Mouse (Mus musculus) thymus, adult 2 months (tissue): ENCODE measurements around the gene BC049762. TPM values are rescaled to one million over a fixed set of nuclear protein-coding genes. Genes with fewer than 3 reads are reported as not detected.
A peak's percentile ranks its signal among the peaks of the same experiment; 100 is the strongest.

Source experiments
- DNase-seq: peaks from one replicate; pipeline ENCODE4 v3.0.0; 2021
- H3K27ac ChIP-seq: fragments of 200-500 bp; 2 replicates; pipeline ENCODE4 v1.5.1; 2012; ENCODE audit warnings: low read length, control low read depth; ENCODE audit not compliant: control insufficient read depth, insufficient read depth
- H3K27me3 ChIP-seq: fragments of 200-500 bp; 2 replicates; pipeline ENCODE4 v1.6.1; 2012; ENCODE audit warnings: mild to moderate bottlenecking, low read length, moderate library complexity, mixed read lengths; ENCODE audit not compliant: control insufficient read depth, insufficient read depth
- H3K36me3 ChIP-seq: fragments of 200-500 bp; 2 replicates; pipeline ENCODE4 v1.6.1; 2012; ENCODE audit warnings: mild to moderate bottlenecking, low read length, moderate library complexity; ENCODE audit not compliant: control insufficient read depth, insufficient read depth
- H3K4me1 ChIP-seq: fragments of 200-500 bp; replicated peaks from 2 replicates; pipeline ENCODE4 v1.6.1; 2012; ENCODE audit warnings: low read length; ENCODE audit not compliant: control insufficient read depth, insufficient read depth
- H3K4me3 ChIP-seq: fragments of 200-500 bp; 2 replicates; pipeline ENCODE4 v1.5.1; 2012; ENCODE audit warnings: mild to moderate bottlenecking, low read length, control low read depth, moderate library complexity; ENCODE audit not compliant: control insufficient read depth, insufficient read depth
- CTCF ChIP-seq: fragments of 200-500 bp; IDR thresholded peaks from 2 replicates; pipeline ENCODE4 v1.5.1; 2012; ENCODE audit warnings: mild to moderate bottlenecking, control low read depth, low read length, moderate library complexity, borderline replicate concordance; ENCODE audit not compliant: control insufficient read depth, poor library complexity, insufficient read depth; ENCODE audit errors: extremely low read depth
- POLR2A ChIP-seq: fragments of 200-500 bp; IDR thresholded peaks from 2 replicates; pipeline ENCODE4 v1.6.1; 2012; ENCODE audit warnings: mild to moderate bottlenecking, low read length, control low read depth, moderate library complexity; ENCODE audit not compliant: control insufficient read depth, poor library complexity, insufficient read depth; ENCODE audit errors: extremely low read depth
- WGBS: fragments of 180-500 bp; shearing (Covaris S2); methylation state at CpG from one replicate; pipeline ENCODE4 v1.1.7; 2018; 5-methylcytosine and 5-hydroxymethylcytosine counted together
- polyA plus RNA-seq: library from polyadenylated mRNA; depleted of rRNA; stranded (reverse); fragments of >200 nt; gene quantifications from 2 replicates; pipeline ENCODE4 v1.2.3, GENCODE M21; 2012; rRNA removed

Gene BC049762
- polyA plus RNA-seq = 0.15 and 0.26 TPM in 2 replicates

DNA sequence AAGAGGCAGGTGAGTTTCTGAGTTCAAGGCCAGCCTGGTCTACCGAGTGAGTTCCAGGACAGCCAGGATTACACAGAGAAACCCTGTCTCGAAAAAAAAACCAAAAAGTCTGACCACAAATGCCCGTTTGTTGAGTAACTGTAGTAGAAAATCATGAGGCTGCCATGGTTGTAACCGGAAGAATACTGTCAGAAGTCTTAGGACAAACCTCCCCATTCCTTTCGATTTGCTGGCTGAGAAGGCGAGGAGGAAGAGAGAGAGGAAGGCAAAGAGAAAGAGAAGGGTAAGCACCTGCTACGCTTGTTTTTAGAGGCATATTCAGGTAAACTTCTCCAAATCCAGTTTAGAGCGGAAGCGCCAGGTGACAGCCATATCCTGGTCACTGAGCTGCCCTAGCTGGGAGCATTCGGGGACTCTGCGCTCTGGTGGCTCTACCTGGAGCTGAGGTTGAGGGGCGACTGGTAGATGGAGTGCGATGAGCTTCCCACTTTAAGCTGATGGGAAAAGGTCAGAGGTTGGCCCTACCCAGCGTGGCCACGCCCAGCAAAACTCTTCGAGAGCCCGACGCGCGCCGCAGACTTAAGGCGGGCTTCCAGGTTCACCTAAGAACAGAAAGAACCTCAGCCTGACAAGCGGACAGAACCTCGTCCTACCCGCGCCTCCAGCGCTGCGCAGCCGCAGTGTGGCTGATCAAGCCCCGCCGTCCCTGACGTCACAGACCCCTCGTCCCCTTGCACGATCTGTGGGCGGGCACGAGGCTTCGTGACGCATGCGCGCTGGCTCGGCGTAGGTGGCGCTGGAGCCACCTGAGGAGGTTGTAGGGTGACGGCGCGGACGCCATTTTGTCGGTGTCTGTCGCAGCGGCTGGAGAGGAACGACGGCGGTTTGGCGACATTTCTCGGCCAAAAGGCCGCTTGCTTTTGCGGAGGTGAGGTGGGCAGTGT lies at the start of gene BC049762:
Gene BC049762, minus strand, starts transcription at position 705 of the 944 bp plus-strand sequence.
- Histone ChIP-seq H3K4me3 (peak within 1 kb of the TSS; percentile 85), H3K27ac (peak within 1 kb of the TSS; percentile 77), H3K36me3 (peaks cover 5% of the 10 kb centered on the region; the same call in 1 of the 2 replicates), H3K27me3 (no peaks in the 10 kb centered on the region), H3K4me1 (peaks cover 5% of the 10 kb centered on the region)
- DNase-seq = peak; percentile 99
- WGBS = 2% methylated on average over 57 of the region's 57 CpGs
- peak; percentile 98 for TF ChIP-seq POLR2A
- TF ChIP-seq CTCF = peak; percentile 68; the same call in 1 of the 2 replicates

- Histone ChIP-seq H3K27me3 (no peaks in the 10 kb centered on the region), H3K4me3 (no peak overlapping the region), H3K36me3 (no peaks in the 10 kb centered on the region), H3K27ac (no peak overlapping the region), H3K4me1 (no peaks in the 10 kb centered on the region)
- TF ChIP-seq CTCF (no peak), POLR2A (no peak)
- 86% methylated on average over 8 of the region's 8 CpGs for WGBS
- DNase-seq = no peak
These were observed 49.0 kb upstream of the BC049762 start for GRCm38 (mm10) chr11:51311846-51312245.

- WGBS = 71% methylated on average over 5 of the region's 5 CpGs
- no peak for DNase-seq
- Histone ChIP-seq H3K27ac (no peak overlapping the region), H3K4me3 (no peak overlapping the region), H3K27me3 (no peaks in the 10 kb centered on the region), H3K36me3 (no peaks in the 10 kb centered on the region), H3K4me1 (no peaks in the 10 kb centered on the region)
- TF ChIP-seq POLR2A (no peak), CTCF (no peak)
These were observed 45.5 kb upstream of the BC049762 start for GRCm38 (mm10) chr11:51308306-51308705.

- WGBS = 91% methylated on average over 12 of the region's 12 CpGs
These were observed 41.2 kb upstream of the BC049762 start for GRCm38 (mm10) chr11:51303981-51304553.

GRCm38 (mm10) chr11:51302396-51302795 lies 39.5 kb upstream of the BC049762 start:
- no peaks in the 10 kb centered on the region for H3K27me3 ChIP-seq
- H3K4me1 ChIP-seq = no peaks in the 10 kb centered on the region
- WGBS = 88% methylated on average over 5 of the region's 5 CpGs
- H3K27ac ChIP-seq = no peak overlapping the region
- TF ChIP-seq CTCF (no peak), POLR2A (no peak)
- H3K36me3 ChIP-seq = no peaks in the 10 kb centered on the region
- DNase-seq = no peak
- no peak overlapping the region for H3K4me3 ChIP-seq

More at GRCm38 (mm10) chr11:51303981-51304553, 41.2 kb upstream of the BC049762 start:
- no peaks in the 10 kb centered on the region for H3K36me3 ChIP-seq
- no peaks in the 10 kb centered on the region for H3K4me1 ChIP-seq
- H3K27ac ChIP-seq = no peak overlapping the region
- no peak for DNase-seq
- TF ChIP-seq POLR2A = no peak
- no peak for TF ChIP-seq CTCF
- H3K4me3 ChIP-seq = no peak overlapping the region
- H3K27me3 ChIP-seq = no peaks in the 10 kb centered on the region

DNA sequence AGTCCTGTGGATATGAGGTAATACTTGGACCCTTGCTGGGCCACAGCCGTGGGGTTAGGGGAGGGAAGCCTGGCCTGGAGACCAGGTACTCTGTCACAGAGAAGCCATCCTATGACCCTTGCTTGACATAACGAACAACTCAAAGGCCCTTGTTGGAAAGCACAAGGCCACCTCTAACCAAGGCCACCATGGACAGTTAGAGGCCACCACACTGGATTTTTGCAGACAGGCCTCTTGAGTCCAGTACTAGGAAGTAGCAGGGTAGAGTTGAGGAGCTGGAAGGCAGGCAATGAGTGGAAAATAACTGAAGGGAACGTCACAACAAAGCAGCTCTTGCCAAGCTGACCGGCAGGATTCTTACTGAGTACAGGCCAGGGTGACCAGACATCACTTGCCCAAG lies 35.8 kb upstream of the BC049762 start:
- H3K4me3 ChIP-seq = no peak overlapping the region
- WGBS = 97% methylated on average over 4 of the region's 4 CpGs
- TF ChIP-seq POLR2A = no peak
- TF ChIP-seq CTCF = no peak
- no peak for DNase-seq
- no peaks in the 10 kb centered on the region for H3K36me3 ChIP-seq
- no peak overlapping the region for H3K27ac ChIP-seq
- no peaks in the 10 kb centered on the region for H3K4me1 ChIP-seq
- no peaks in the 10 kb centered on the region for H3K27me3 ChIP-seq
